Mouse (Mus musculus) olfactory bulb, adult 2 months (tissue): Measurements from ENCODE around the gene App. TPM values are rescaled to one million over a fixed set of nuclear protein-coding genes. Genes with fewer than 3 reads are reported as not detected.

Experiments
- H3K27ac ChIP-seq: fragments of 200-500 bp; 2 replicates; pipeline ENCODE4 v1.5.1; 2012; ENCODE audit warnings: low read depth, low read length; ENCODE audit not compliant: insufficient read depth
- H3K4me1 ChIP-seq: fragments of 200-500 bp; 2 replicates; pipeline ENCODE4 v1.6.1; 2012; ENCODE audit warnings: low read length; ENCODE audit not compliant: control insufficient read depth, insufficient read depth
- H3K4me3 ChIP-seq: fragments of 200-500 bp; 2 replicates; pipeline ENCODE4 v1.5.1; 2012; ENCODE audit warnings: mild to moderate bottlenecking, low read depth, low read length, moderate library complexity; ENCODE audit not compliant: insufficient read depth
- CTCF ChIP-seq: fragments of 200-500 bp; IDR thresholded peaks from 2 replicates; pipeline ENCODE4 v1.5.1; 2012; ENCODE audit warnings: low read depth, mild to moderate bottlenecking, low read length, moderate library complexity; ENCODE audit not compliant: insufficient read depth
- POLR2A ChIP-seq: fragments of 200-500 bp; IDR thresholded peaks from 2 replicates; pipeline ENCODE4 v1.6.1; 2012; ENCODE audit warnings: mild to moderate bottlenecking, low read depth, low read length, moderate library complexity; ENCODE audit not compliant: insufficient read depth
- WGBS: fragments of 180-500 bp; shearing (Covaris S2); methylation state at CpG from one replicate; pipeline ENCODE4 v1.1.7; 2018; 5-methylcytosine and 5-hydroxymethylcytosine counted together
- polyA plus RNA-seq: library from polyadenylated mRNA; stranded (reverse); fragments of >200 nt; gene quantifications from 2 replicates; pipeline ENCODE4 v1.2.4, GENCODE M21; 2012; ENCODE audit warnings: low replicate concordance; ENCODE audit not compliant: missing spikeins, insufficient read depth, insufficient read length

App gene
- polyA plus RNA-seq, 1 experiment = 247 TPM

DNA sequence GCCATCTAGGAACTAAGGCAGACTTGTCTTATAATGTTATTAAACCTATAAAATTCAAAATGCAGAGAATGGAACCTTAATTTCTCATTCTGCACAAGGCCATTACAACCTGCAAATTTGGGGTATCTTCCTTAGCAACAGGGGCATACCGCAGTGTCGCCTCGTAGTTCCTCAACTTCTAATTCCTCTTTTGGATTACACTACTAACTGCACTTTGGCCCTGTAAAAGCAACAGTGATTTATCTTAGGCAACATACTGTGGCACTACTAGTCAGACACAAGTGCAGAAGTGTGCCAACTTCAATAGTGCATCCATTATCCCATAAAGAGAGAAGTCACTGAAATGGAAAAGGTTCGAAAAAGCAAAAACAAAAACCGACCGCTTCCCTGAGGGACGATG is 74.5 kb downstream of the App start:
- H3K4me1 ChIP-seq = peaks cover 5% of the 10 kb centered on the region
- H3K27ac ChIP-seq = no peak overlapping the region
- H3K4me3 ChIP-seq = no peak overlapping the region
- 90% methylated on average over 7 of the region's 7 CpGs for WGBS
- TF ChIP-seq CTCF (no peak), POLR2A (no peak)

GRCm38 (mm10) chr16:85096396-85096795 is 77.2 kb downstream of the App start:
- Histone ChIP-seq H3K4me3 (no peak overlapping the region), H3K27ac (no peak overlapping the region), H3K4me1 (peaks cover 3% of the 10 kb centered on the region; the same call in 1 of the 2 replicates)
- TF ChIP-seq CTCF = no peak
- no peak for TF ChIP-seq POLR2A
- 55% methylated on average over 6 of the region's 6 CpGs for WGBS

- TF ChIP-seq POLR2A = no peak
- TF ChIP-seq CTCF = no peak
- H3K4me3 ChIP-seq = no peak overlapping the region
- H3K27ac ChIP-seq = no peak overlapping the region
- H3K4me1 ChIP-seq = peaks cover 7% of the 10 kb centered on the region
- 98% methylated on average over 2 of the region's 2 CpGs for WGBS
Observed at GRCm38 (mm10) chr16:85095923-85096322, 77.6 kb downstream of the App start.

DNA sequence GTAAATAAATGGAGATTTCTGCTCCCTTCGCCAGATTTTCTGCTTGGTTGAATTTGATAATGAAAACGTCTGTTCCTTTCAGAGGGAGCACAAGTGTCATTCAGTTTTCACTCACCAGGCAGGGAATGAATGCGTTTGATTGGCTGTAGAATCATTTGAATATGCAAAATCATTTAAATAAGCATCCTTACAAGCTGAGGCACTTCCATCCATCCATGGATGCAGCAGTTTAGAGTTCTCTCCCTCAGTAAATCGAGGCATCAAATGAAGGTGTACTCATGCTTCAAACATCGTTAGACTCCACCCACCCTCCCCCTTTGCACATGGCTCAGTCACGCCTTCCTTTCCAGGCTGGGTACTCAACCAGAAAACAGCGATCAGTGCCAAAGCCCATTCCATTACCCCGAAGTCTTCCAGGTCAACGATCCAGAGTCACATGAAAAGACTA is 80.9 kb downstream of the App start:
- Histone ChIP-seq H3K4me3 (no peak overlapping the region), H3K4me1 (peaks cover 9% of the 10 kb centered on the region), H3K27ac (no peak overlapping the region)
- WGBS = 38% methylated on average over 9 of the region's 9 CpGs
- TF ChIP-seq POLR2A (no peak), CTCF (no peak)

DNA sequence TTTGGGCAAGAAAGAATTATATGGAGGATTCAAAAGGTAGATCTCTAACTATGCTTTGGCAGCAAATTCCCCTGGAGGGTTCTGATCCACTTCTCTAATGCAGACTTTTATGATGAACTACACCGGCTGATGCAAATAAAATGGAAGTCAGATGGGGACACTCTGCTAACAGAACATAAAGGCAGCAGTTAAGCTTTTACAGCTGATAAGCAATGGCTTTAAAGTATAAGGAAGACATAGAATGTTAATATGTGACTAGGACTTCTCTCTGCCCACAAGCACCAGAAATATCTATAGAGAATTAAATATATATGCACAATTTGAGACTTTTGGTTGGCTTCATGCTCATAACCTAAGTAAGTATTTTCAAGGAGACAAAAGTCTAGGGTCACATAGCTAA is 81.4 kb downstream of the App start:
- Histone ChIP-seq H3K4me3 (no peak overlapping the region), H3K27ac (no peak overlapping the region), H3K4me1 (peaks cover 9% of the 10 kb centered on the region)
- TF ChIP-seq CTCF (no peak), POLR2A (no peak)
- 69% methylated on average over 1 of the region's 1 CpGs for whole genome bisulfite sequencing

DNA sequence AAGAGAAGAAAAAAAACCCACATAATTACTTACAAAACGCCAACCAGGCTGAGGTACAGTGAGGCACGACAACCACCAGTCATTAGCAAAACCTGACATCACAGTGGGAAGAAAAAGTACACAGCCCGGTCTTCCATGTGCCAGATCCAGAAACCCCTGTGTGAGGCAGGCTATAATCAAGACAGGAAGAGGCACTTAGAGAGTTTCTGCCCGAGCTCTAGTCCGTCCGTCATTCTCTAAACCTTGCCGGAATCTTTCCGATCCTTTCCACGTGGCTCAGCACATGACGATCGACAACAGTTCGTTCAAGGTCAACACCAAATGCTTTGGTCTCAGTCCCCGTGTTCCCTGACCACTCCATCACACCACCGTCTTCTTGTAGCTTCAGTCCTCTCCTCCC is 82.6 kb downstream of the App start:
- TF ChIP-seq POLR2A (no peak), CTCF (no peak)
- WGBS = 27% methylated on average over 14 of the region's 14 CpGs
- H3K27ac ChIP-seq = peak overlapping the region; percentile 26
- peaks cover 11% of the 10 kb centered on the region for H3K4me1 ChIP-seq
- H3K4me3 ChIP-seq = no peak overlapping the region

GRCm38 (mm10) chr16:85088126-85088525 is 85.4 kb downstream of the App start:
- no peak for TF ChIP-seq CTCF
- TF ChIP-seq POLR2A = no peak
- H3K27ac ChIP-seq = no peak overlapping the region
- H3K4me3 ChIP-seq = no peak overlapping the region
- H3K4me1 ChIP-seq = peaks cover 13% of the 10 kb centered on the region
- 50% methylated on average over 10 of the region's 10 CpGs for WGBS

GRCm38 (mm10) chr16:85086303-85086702 is 87.3 kb downstream of the App start:
- no peak for TF ChIP-seq POLR2A
- Histone ChIP-seq H3K4me1 (peaks cover 13% of the 10 kb centered on the region), H3K27ac (no peak overlapping the region), H3K4me3 (no peak overlapping the region)
- 78% methylated on average over 14 of the region's 14 CpGs for WGBS

DNA sequence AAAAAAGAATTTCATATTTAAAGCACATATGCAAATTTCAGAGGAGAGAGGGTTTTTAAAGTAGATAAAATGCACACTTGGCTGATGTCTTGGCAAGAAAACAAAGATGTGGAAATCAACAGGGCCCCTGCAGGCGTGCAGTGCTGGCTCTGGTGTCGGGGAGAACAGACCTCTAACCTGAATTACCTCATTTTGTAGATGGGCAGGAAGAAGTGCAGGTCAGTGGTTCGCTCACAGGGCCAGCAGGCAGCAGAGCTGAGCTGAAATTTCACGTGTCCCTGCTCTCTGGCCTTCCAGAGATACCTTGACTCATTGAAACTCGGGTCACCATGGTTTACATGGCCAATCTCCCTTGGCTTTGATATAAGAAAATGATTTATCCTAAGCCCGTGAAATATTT is 87.7 kb downstream of the App start:
- WGBS = 68% methylated on average over 6 of the region's 6 CpGs
- TF ChIP-seq CTCF = no peak
- TF ChIP-seq POLR2A = no peak
- Histone ChIP-seq H3K4me1 (peaks cover 9% of the 10 kb centered on the region), H3K4me3 (no peak overlapping the region), H3K27ac (no peak overlapping the region)

GRCm38 (mm10) chr16:85084152-85084551 is 89.4 kb downstream of the App start:
- Histone ChIP-seq H3K4me3 (no peak overlapping the region), H3K4me1 (peaks cover 11% of the 10 kb centered on the region), H3K27ac (no peak overlapping the region)
- TF ChIP-seq CTCF = no peak
- no peak for TF ChIP-seq POLR2A
- 92% methylated on average over 1 of the region's 1 CpGs for WGBS
